Mouse (Mus musculus): Measurements from ENCODE around the gene Golga4. TPM values are rescaled to one million over a fixed set of nuclear protein-coding genes. Genes with fewer than 3 reads are reported as not detected.
A peak's percentile ranks its signal among the peaks of the same experiment; 100 is the strongest.

Gene Golga4
- polyA plus RNA-seq, 1 experiment from 2014 or later: 55.1 TPM

- Histone ChIP-seq H3K36me3 (ENCODE audit: insufficient read depth, low read length) (peaks cover 64% of the 10 kb centered on the region), H3K9me3 (ENCODE audit: low read length) (no peaks in the 10 kb centered on the region), H3K27ac (ENCODE audit: low read length) (no peak overlapping the region), H3K27me3 (ENCODE audit: insufficient read depth, low read length) (no peaks in the 10 kb centered on the region), H3K4me3 (ENCODE audit: low read length) (no peak overlapping the region), H3K4me2 (replicated peaks; ENCODE audit: low read depth, low read length) (no peak overlapping the region), H3K9ac (replicated peaks; ENCODE audit: low read length) (no peak overlapping the region), H3K4me1 (ENCODE audit: insufficient read depth, low read length) (no peaks in the 10 kb centered on the region)
- WGBS: 75% methylated on average over 4 of the region's 4 CpGs
- ATAC-seq (ENCODE audit: low FRiP score, low TSS enrichment): no peak
These were observed 64.8 kb downstream of the Golga4 start for GRCm38 (mm10) chr9:118570865-118571264.

GRCm38 (mm10) chr9:118571701-118572100 lies 65.6 kb downstream of the Golga4 start:
- H3K4me3 ChIP-seq (ENCODE audit: low read length): no peak overlapping the region
- no peaks in the 10 kb centered on the region for H3K9me3 ChIP-seq (ENCODE audit: low read length)
- no peak for ATAC-seq (ENCODE audit: low FRiP score, low TSS enrichment)
- H3K4me2 ChIP-seq (replicated peaks; ENCODE audit: low read depth, low read length): no peak overlapping the region
- H3K27me3 ChIP-seq (ENCODE audit: insufficient read depth, low read length): no peaks in the 10 kb centered on the region
- no peaks in the 10 kb centered on the region for H3K4me1 ChIP-seq (ENCODE audit: insufficient read depth, low read length)
- peaks cover 59% of the 10 kb centered on the region for H3K36me3 ChIP-seq (ENCODE audit: insufficient read depth, low read length)
- no peak overlapping the region for H3K9ac ChIP-seq (replicated peaks; ENCODE audit: low read length)
- H3K27ac ChIP-seq (ENCODE audit: low read length): no peak overlapping the region
- WGBS: 79% methylated on average over 4 of the region's 4 CpGs

- no peaks in the 10 kb centered on the region for H3K4me1 ChIP-seq (ENCODE audit: insufficient read depth, low read length)
- no peaks in the 10 kb centered on the region for H3K9me3 ChIP-seq (ENCODE audit: low read length)
- ATAC-seq (ENCODE audit: low FRiP score, low TSS enrichment): no peak
- 91% methylated on average over 5 of the region's 5 CpGs for WGBS
- H3K9ac ChIP-seq (replicated peaks; ENCODE audit: low read length): no peak overlapping the region
- no peak overlapping the region for H3K27ac ChIP-seq (ENCODE audit: low read length)
- H3K36me3 ChIP-seq (ENCODE audit: insufficient read depth, low read length): peaks cover 64% of the 10 kb centered on the region
- H3K27me3 ChIP-seq (ENCODE audit: insufficient read depth, low read length): no peaks in the 10 kb centered on the region
- no peak overlapping the region for H3K4me2 ChIP-seq (replicated peaks; ENCODE audit: low read depth, low read length)
- H3K4me3 ChIP-seq (ENCODE audit: low read length): no peak overlapping the region
These were observed 68.8 kb downstream of the Golga4 start for GRCm38 (mm10) chr9:118574911-118575310.

GRCm38 (mm10) chr9:118580371-118580770 lies 74.3 kb downstream of the Golga4 start:
- 76% methylated on average over 6 of the region's 6 CpGs for WGBS
- H3K4me3 ChIP-seq (ENCODE audit: low read length): no peak overlapping the region
- no peaks in the 10 kb centered on the region for H3K9me3 ChIP-seq (ENCODE audit: low read length)
- H3K27me3 ChIP-seq (ENCODE audit: insufficient read depth, low read length): no peaks in the 10 kb centered on the region
- H3K27ac ChIP-seq (ENCODE audit: low read length): no peak overlapping the region
- peaks cover 42% of the 10 kb centered on the region for H3K36me3 ChIP-seq (ENCODE audit: insufficient read depth, low read length)
- no peak for ATAC-seq (ENCODE audit: low FRiP score, low TSS enrichment)
- no peaks in the 10 kb centered on the region for H3K4me1 ChIP-seq (ENCODE audit: insufficient read depth, low read length)
- H3K9ac ChIP-seq (replicated peaks; ENCODE audit: low read length): no peak overlapping the region
- no peak overlapping the region for H3K4me2 ChIP-seq (replicated peaks; ENCODE audit: low read depth, low read length)

- no peak for ATAC-seq (ENCODE audit: low FRiP score, low TSS enrichment)
- Histone ChIP-seq H3K4me2 (replicated peaks; ENCODE audit: low read depth, low read length) (no peak overlapping the region), H3K9ac (replicated peaks; ENCODE audit: low read length) (no peak overlapping the region), H3K27ac (ENCODE audit: low read length) (no peak overlapping the region), H3K36me3 (ENCODE audit: insufficient read depth, low read length) (peaks cover 34% of the 10 kb centered on the region), H3K27me3 (ENCODE audit: insufficient read depth, low read length) (no peaks in the 10 kb centered on the region), H3K9me3 (ENCODE audit: low read length) (no peaks in the 10 kb centered on the region), H3K4me1 (ENCODE audit: insufficient read depth, low read length) (no peaks in the 10 kb centered on the region), H3K4me3 (ENCODE audit: low read length) (no peak overlapping the region)
- 71% methylated on average over 6 of the region's 6 CpGs for WGBS
These were observed 76.7 kb downstream of the Golga4 start for GRCm38 (mm10) chr9:118582757-118583156.

GRCm38 (mm10) chr9:118584838-118585237 lies 78.8 kb downstream of the Golga4 start:
- Histone ChIP-seq H3K27ac (ENCODE audit: low read length) (no peak overlapping the region), H3K9ac (replicated peaks; ENCODE audit: low read length) (no peak overlapping the region), H3K9me3 (ENCODE audit: low read length) (no peaks in the 10 kb centered on the region), H3K4me3 (ENCODE audit: low read length) (no peak overlapping the region), H3K27me3 (ENCODE audit: insufficient read depth, low read length) (no peaks in the 10 kb centered on the region), H3K4me1 (ENCODE audit: insufficient read depth, low read length) (peaks cover 6% of the 10 kb centered on the region; the same call in 1 of the 2 replicates), H3K4me2 (replicated peaks; ENCODE audit: low read depth, low read length) (no peak overlapping the region), H3K36me3 (ENCODE audit: insufficient read depth, low read length) (peaks cover 18% of the 10 kb centered on the region; the same call in 1 of the 2 replicates)
- ATAC-seq (ENCODE audit: low FRiP score, low TSS enrichment): no peak
- 86% methylated on average over 1 of the region's 1 CpGs for WGBS

- H3K36me3 ChIP-seq (ENCODE audit: insufficient read depth, low read length): peaks cover 16% of the 10 kb centered on the region; the same call in 1 of the 2 replicates
- no peak for ATAC-seq (ENCODE audit: low FRiP score, low TSS enrichment)
- H3K27ac ChIP-seq (ENCODE audit: low read length): no peak overlapping the region
- WGBS: 79% methylated on average over 6 of the region's 6 CpGs
- H3K4me1 ChIP-seq (ENCODE audit: insufficient read depth, low read length): peaks cover 12% of the 10 kb centered on the region; the same call in 1 of the 2 replicates
- H3K27me3 ChIP-seq (ENCODE audit: insufficient read depth, low read length): no peaks in the 10 kb centered on the region
- H3K9ac ChIP-seq (replicated peaks; ENCODE audit: low read length): no peak overlapping the region
- H3K4me3 ChIP-seq (ENCODE audit: low read length): no peak overlapping the region
- no peaks in the 10 kb centered on the region for H3K9me3 ChIP-seq (ENCODE audit: low read length)
- no peak overlapping the region for H3K4me2 ChIP-seq (replicated peaks; ENCODE audit: low read depth, low read length)
These were observed 79.9 kb downstream of the Golga4 start for GRCm38 (mm10) chr9:118585998-118586397.

GRCm38 (mm10) chr9:118587115-118587514 lies 81.0 kb downstream of the Golga4 start:
- no peaks in the 10 kb centered on the region for H3K27me3 ChIP-seq (ENCODE audit: insufficient read depth, low read length)
- H3K9ac ChIP-seq (replicated peaks; ENCODE audit: low read length): no peak overlapping the region
- H3K36me3 ChIP-seq (ENCODE audit: insufficient read depth, low read length): peaks cover 14% of the 10 kb centered on the region; the same call in 1 of the 2 replicates
- H3K4me1 ChIP-seq (ENCODE audit: insufficient read depth, low read length): peaks cover 19% of the 10 kb centered on the region; the same call in 1 of the 2 replicates
- ATAC-seq (ENCODE audit: low FRiP score, low TSS enrichment): no peak
- H3K9me3 ChIP-seq (ENCODE audit: low read length): no peaks in the 10 kb centered on the region
- H3K4me2 ChIP-seq (replicated peaks; ENCODE audit: low read depth, low read length): no peak overlapping the region
- H3K4me3 ChIP-seq (ENCODE audit: low read length): no peak overlapping the region
- H3K27ac ChIP-seq (ENCODE audit: low read length): no peak overlapping the region
- WGBS: 49% methylated on average over 4 of the region's 4 CpGs

GRCm38 (mm10) chr9:118589249-118589648 lies 83.2 kb downstream of the Golga4 start:
- Histone ChIP-seq H3K9me3 (ENCODE audit: low read length) (no peaks in the 10 kb centered on the region), H3K4me3 (ENCODE audit: low read length) (no peak overlapping the region), H3K4me1 (ENCODE audit: insufficient read depth, low read length) (peaks cover 31% of the 10 kb centered on the region), H3K4me2 (replicated peaks; ENCODE audit: low read depth, low read length) (no peak overlapping the region), H3K27me3 (ENCODE audit: insufficient read depth, low read length) (no peaks in the 10 kb centered on the region), H3K36me3 (ENCODE audit: insufficient read depth, low read length) (no peaks in the 10 kb centered on the region), H3K9ac (replicated peaks; ENCODE audit: low read length) (no peak overlapping the region), H3K27ac (ENCODE audit: low read length) (no peak overlapping the region)
- 20% methylated on average over 3 of the region's 3 CpGs for WGBS
- no peak for ATAC-seq (ENCODE audit: low FRiP score, low TSS enrichment)

GRCm38 (mm10) chr9:118590230-118590629 lies 84.2 kb downstream of the Golga4 start:
- WGBS: 70% methylated on average over 7 of the region's 7 CpGs
- Histone ChIP-seq H3K4me1 (ENCODE audit: insufficient read depth, low read length) (peaks cover 31% of the 10 kb centered on the region), H3K27ac (ENCODE audit: low read length) (0 out of 2 replicates have a peak overlapping the region, but pooled peaks have one; percentile 30), H3K4me3 (ENCODE audit: low read length) (no peak overlapping the region), H3K9me3 (ENCODE audit: low read length) (no peaks in the 10 kb centered on the region), H3K9ac (replicated peaks; ENCODE audit: low read length) (no peak overlapping the region), H3K27me3 (ENCODE audit: insufficient read depth, low read length) (no peaks in the 10 kb centered on the region), H3K36me3 (ENCODE audit: insufficient read depth, low read length) (no peaks in the 10 kb centered on the region), H3K4me2 (replicated peaks; ENCODE audit: low read depth, low read length) (no peak overlapping the region)
- no peak for ATAC-seq (ENCODE audit: low FRiP score, low TSS enrichment)

Data from kidney, embryonic 16.5 days (tissue).